Mouse (Mus musculus): ENCODE measurements at regions not wholly inside any gene's neighbourhood (a gene's known extent, or its start where the extent isn't known, plus 50 kb on each side); places are given as distances from the start of the nearest gene placed in this dataset.

- no peaks in the 10 kb centered on the region for H3K36me3 ChIP-seq (replicated peaks in 1 of 2; ENCODE audit: control insufficient read depth in 1 of 2, insufficient read depth in 1 of 2, low read length in 1 of 2)
- TF ChIP-seq MYC (IDR thresholded peaks at IDR 0.05; ENCODE audit: low read depth, low read length) = no peak
- no peak for TF ChIP-seq RAD21 (IDR thresholded peaks at IDR 0.05; ENCODE audit: low read depth, low read length)
- TF ChIP-seq GABPA (IDR thresholded peaks at IDR 0.05; ENCODE audit: insufficient replicate concordance, low read depth, low read length) = no peak
- TF ChIP-seq NRF1 (IDR thresholded peaks at IDR 0.05; ENCODE audit: low read depth, low read length) = no peak
- TF ChIP-seq RCOR1 (conservative IDR thresholded peaks at IDR 0.05; ENCODE audit: low read depth, low read length) = no peak
- TF ChIP-seq USF1 (IDR thresholded peaks at IDR 0.05; ENCODE audit: low read depth, low read length) = no peak
- TF ChIP-seq ZKSCAN1 (IDR thresholded peaks at IDR 0.05; ENCODE audit: borderline replicate concordance, low read depth, low read length) = no peak
- no peak for TF ChIP-seq E2F4 (IDR thresholded peaks at IDR 0.05; ENCODE audit: insufficient replicate concordance, low read depth, low read length)
- no peak for TF ChIP-seq NELFE (IDR thresholded peaks at IDR 0.05; ENCODE audit: low read depth, low read length)
- no peak for TF ChIP-seq EP300 (IDR thresholded peaks at IDR 0.05; ENCODE audit: low read length)
- TF ChIP-seq MXI1 (IDR thresholded peaks at IDR 0.05; ENCODE audit: low read depth, low read length) = no peak
- no peak for TF ChIP-seq MAZ (IDR thresholded peaks at IDR 0.05; ENCODE audit: low read depth, low read length)
- no peak for TF ChIP-seq IRF4 (IDR thresholded peaks at IDR 0.05; ENCODE audit: low read depth, low read length)
- TF ChIP-seq MAX (IDR thresholded peaks at IDR 0.05; ENCODE audit: low read length) = no peak
- no peak for TF ChIP-seq ETS1 (conservative IDR thresholded peaks at IDR 0.05; ENCODE audit: low read depth, low read length)
- no peak for TF ChIP-seq ZNF384 (IDR thresholded peaks at IDR 0.05; ENCODE audit: low read depth, low read length)
- DNase-seq (ENCODE audit: extremely low read depth) = no peak
- in situ Hi-C loops (cut with MboI; ENCODE audit: low pct_ligation_motif_present, low pct_unique_long_range_greater_than_20kb, low sequenced_read_pairs) (no loop called here), dilution Hi-C loops (cut with MboI; ENCODE audit: extremely low pct_ligation_motif_present, extremely low pct_unique_long_range_greater_than_20kb, low sequenced_read_pairs) (no loop called here)
- no peak overlapping the region for H3K4me3 ChIP-seq (replicated peaks in 1 of 3; ENCODE audit: low read depth in 2 of 3, low read length in 2 of 3, poor library complexity in 1 of 3)
- H3K79me2 ChIP-seq (replicated peaks; ENCODE audit: control insufficient read depth, extremely low read depth, insufficient read depth, poor library complexity, severe bottlenecking) = no peaks in the 10 kb centered on the region
- no peaks in the 10 kb centered on the region for H3K27me3 ChIP-seq (replicated peaks)
- no peak overlapping the region for H3K27ac ChIP-seq (ENCODE audit: insufficient read depth, low read depth)
- no peak overlapping the region for H3K4me2 ChIP-seq (ENCODE audit: insufficient read depth, low read depth, poor library complexity, severe bottlenecking)
- no peaks in the 10 kb centered on the region for H3K4me1 ChIP-seq (ENCODE audit: control insufficient read depth in 1 of 2, insufficient read depth in 2 of 2)
- H3K9ac ChIP-seq (ENCODE audit: insufficient read depth, low read depth) = no peak overlapping the region
- no peaks in the 10 kb centered on the region for H3K9me3 ChIP-seq (replicated peaks; ENCODE audit: low read length)
Measured at GRCm38 (mm10) chr11:44260376-44261111, 139.3 kb upstream of the Il12b start.

GRCm38 (mm10) chr11:44261657-44262056, 138.2 kb upstream of the Il12b start:
- dilution Hi-C loops (cut with MboI; ENCODE audit: extremely low pct_ligation_motif_present, extremely low pct_unique_long_range_greater_than_20kb, low sequenced_read_pairs) = no loop called here
- Histone ChIP-seq H3K79me2 (replicated peaks; ENCODE audit: control insufficient read depth, extremely low read depth, insufficient read depth, poor library complexity, severe bottlenecking) (no peaks in the 10 kb centered on the region), H3K27ac (ENCODE audit: insufficient read depth, low read depth) (no peak overlapping the region), H3K9ac (ENCODE audit: insufficient read depth, low read depth) (no peak overlapping the region), H3K36me3 (replicated peaks in 1 of 2; ENCODE audit: control insufficient read depth in 1 of 2, insufficient read depth in 1 of 2, low read length in 1 of 2) (no peaks in the 10 kb centered on the region), H3K9me3 (replicated peaks; ENCODE audit: low read length) (no peaks in the 10 kb centered on the region), H3K4me2 (ENCODE audit: insufficient read depth, low read depth, poor library complexity, severe bottlenecking) (no peak overlapping the region), H3K4me3 (replicated peaks in 1 of 3; ENCODE audit: low read depth in 2 of 3, low read length in 2 of 3, poor library complexity in 1 of 3) (no peak overlapping the region), H3K27me3 (replicated peaks) (no peaks in the 10 kb centered on the region), H3K4me1 (ENCODE audit: control insufficient read depth in 1 of 2, insufficient read depth in 2 of 2) (no peaks in the 10 kb centered on the region)
- DNase-seq (ENCODE audit: extremely low read depth) = no peak
- TF ChIP-seq EP300 (IDR thresholded peaks at IDR 0.05; ENCODE audit: low read length) = no peak
- no peak for TF ChIP-seq SIN3A (IDR thresholded peaks at IDR 0.05; ENCODE audit: low read length)
- no peak for TF ChIP-seq GABPA (IDR thresholded peaks at IDR 0.05; ENCODE audit: insufficient replicate concordance, low read depth, low read length)
- TF ChIP-seq ZMIZ1 (IDR thresholded peaks at IDR 0.05; ENCODE audit: low read depth, low read length) = no peak
- no peak for TF ChIP-seq RCOR1 (conservative IDR thresholded peaks at IDR 0.05; ENCODE audit: low read depth, low read length)
- no peak for TF ChIP-seq E2F4 (IDR thresholded peaks at IDR 0.05; ENCODE audit: insufficient replicate concordance, low read depth, low read length)
- in situ Hi-C loops (cut with MboI; ENCODE audit: low pct_ligation_motif_present, low pct_unique_long_range_greater_than_20kb, low sequenced_read_pairs) = no loop called here

Data from CH12.LX (cell line).